17 mouse cellular contexts compared by ENCODE assay signal in genomic region chr13:35650284-35650872, GRCm38 (mm10). TPM values are rescaled to one million over a fixed set of nuclear protein-coding genes. Genes with fewer than 3 reads are reported as not detected.
DNase-seq lines count a peak whose midpoint lies in the region; ATAC-seq lines count a peak whose summit lies in the region.
"Had no signal": no experiment of that assay in that cellular context is flagged by ENCODE, and none has a peak within 500 bp of the region (broad histone marks: within the 10 kb centered on the region; RNA-seq: fewer than 3 reads in every experiment).

No protein-coding gene starts in this region.

- no peak for DNase-seq in frontal cortex, adult 2 months (ENCODE audit: extremely low spot score in 1 of 2, low spot score in 1 of 2)
- peak; percentile 5 for DNase-seq in right cerebral cortex, postnatal 4 days
- DNase-seq in right cerebral cortex, postnatal 25 days = no peak
- DNase-seq in brain, adult 2 months (ENCODE audit: low read depth, low spot score) = peak; percentile 6
- no peak for DNase-seq in Muller cell, postnatal 12 days (ENCODE audit: inconsistent ontology term)
- DNase-seq in layer of hippocampus, postnatal 14 days (ENCODE audit: low spot score in 2 of 2) = no peak
- DNase-seq: adrenal gland, adult 2 months; adrenal gland, postnatal 10 days; adrenal gland, postnatal 25 days; cerebellum, adult 11-12 months; cerebellum, adult 2 months; cerebellum, adult 9-10 months; cerebellum, postnatal 10 days; cerebellum, postnatal 25 days; embryo, embryonic 11 days had no signal

- peak; percentile 72 for ATAC-seq in frontal cortex, adult (ENCODE audit: low TSS enrichment)
- ATAC-seq: forebrain, embryonic 14.5 days had no signal

RNA-seq across cellular contexts. Expression of gene Cdyl, which starts 9.3 kb away (rescaled TPM):
- 6.2 and 6.3 TPM in 2 replicates for polyA plus RNA-seq in frontal cortex, adult 2 months (2012; rRNA removed)
- 10 to 100 TPM; 14.1 to 18.5 TPM for total RNA-seq in layer of hippocampus, postnatal 14 days (2021)

Comparison
In these comparisons a context has a peak if more than half of its experiments do, and no peak if none do; other contexts are left out.
1. DNase-seq: peak in right cerebral cortex, postnatal 4 days (single experiment) and brain, adult 2 months (single experiment); none in frontal cortex, adult 2 months (0 of 2), right cerebral cortex, postnatal 25 days (single experiment), Muller cell, postnatal 12 days (single experiment) and layer of hippocampus, postnatal 14 days (0 of 2).